Mouse (Mus musculus) cerebellum, postnatal 14 days (tissue): ENCODE measurements around the gene Psmd9.
A peak's percentile ranks its signal among the peaks of the same experiment; 100 is the strongest.

ENCODE experiments used
- DNase-seq, 2 experiments: peaks; one replicate each; pipeline ENCODE4 v3.0.0; 2021; ENCODE audit warnings: mixed read lengths in 2 of 2

Gene Psmd9

DNA sequence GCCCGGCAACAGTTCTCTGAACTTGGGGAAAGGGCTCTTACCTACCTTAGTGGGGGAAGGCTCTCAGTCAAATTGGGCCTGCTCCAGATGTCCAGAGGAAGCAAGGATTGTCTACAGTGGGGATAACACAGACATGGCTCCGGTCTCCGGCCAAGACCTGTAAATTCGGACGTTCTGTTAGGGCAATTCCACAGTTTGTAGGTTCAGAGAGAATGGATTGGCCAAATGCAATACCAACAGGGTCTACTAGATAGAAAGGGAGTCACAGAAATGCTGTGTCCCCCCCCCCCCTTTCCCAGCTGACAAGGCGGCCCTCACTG lies 31.3 kb upstream of the Psmd9 start:
- no peak for DNase-seq

- peak; percentile 70 to 71 for DNase-seq
Observed at GRCm38 (mm10) chr5:123138230-123138911, 30.8 kb upstream of the Psmd9 start.

DNA sequence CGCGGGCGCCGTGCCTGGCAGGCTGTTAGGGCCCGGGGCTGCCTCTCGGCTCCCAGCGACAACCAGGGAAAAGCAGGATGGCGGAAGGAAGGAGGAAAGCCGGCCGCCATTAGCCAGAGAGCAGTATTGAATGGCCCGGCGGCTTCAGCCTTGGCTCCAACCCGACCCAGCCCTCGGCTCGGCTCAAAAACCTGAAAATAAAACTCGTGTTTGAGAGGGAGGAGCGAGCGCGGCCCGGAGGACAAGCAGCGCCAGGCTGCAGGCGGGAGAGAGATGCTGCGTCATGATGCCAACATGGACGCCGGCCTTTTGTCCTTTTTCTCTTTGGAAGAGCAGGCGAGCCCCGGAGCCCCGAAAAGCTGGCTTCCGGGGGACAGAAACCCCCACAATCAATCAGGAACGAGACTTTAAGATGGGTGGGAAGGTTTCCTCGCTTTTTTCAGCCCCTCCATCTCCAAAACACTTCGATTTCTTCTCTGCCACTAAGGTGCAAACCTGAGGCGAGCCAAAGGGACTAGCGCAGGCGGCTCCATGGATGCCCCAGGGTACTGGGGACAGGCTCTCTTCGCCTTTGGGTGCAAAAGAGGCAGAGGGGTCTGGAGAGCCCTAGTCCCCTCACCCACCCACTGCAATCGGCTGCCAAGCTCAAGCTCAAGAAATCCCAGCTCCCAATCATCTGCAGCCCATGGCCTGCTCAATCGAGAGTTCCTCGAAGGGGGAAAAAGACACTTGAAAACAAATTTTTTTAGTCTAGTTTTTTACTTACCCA lies 30.1 kb upstream of the Psmd9 start:
- peak; percentile 92 for DNase-seq

DNA sequence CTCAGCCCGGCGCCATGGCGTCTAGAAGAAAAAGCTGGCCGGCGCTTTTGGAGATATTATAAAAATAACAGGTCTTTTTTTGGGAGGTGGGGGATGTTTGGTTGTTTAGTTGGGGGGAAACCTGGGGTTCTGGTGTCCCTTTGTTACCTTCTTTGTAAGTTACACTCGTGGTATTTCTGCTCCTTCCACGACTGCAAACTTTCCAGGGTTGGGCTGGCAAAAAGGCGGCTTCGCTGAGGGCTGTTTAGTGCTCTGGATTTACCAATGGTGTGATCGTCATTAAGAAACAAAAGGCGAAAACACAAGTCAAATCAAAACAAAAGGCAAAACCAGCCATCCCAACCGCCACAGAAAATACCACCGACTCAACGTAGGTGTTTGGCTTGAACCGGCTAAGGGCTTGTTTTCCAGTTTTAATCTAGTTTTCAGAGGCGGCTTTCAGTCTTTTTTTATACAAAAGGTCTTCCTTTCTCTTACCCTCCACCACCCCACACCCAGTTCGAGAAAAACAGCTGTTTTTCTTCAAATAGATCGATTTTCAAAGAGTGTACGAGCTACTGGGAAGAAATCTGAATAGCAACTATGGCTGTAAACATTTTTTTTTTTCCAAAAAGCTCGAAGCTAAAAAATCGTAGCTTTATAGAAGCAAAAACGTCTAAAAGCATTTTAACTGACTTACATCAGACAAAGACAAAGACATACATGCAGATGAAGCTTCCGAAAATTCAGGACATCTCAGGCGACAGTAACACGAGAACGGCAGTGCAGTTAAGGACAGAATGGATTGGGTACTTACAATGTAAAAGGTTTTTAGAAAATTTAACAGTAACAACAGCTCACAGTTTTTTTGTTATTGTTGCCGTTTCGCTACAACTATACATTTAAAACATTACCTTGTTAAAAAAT lies 29.2 kb upstream of the Psmd9 start:
- DNase-seq = peak; percentile 47 to 61

GRCm38 (mm10) chr5:123140694-123141554 lies 28.3 kb upstream of the Psmd9 start:
- peak; percentile 94 to 96 for DNase-seq

DNA sequence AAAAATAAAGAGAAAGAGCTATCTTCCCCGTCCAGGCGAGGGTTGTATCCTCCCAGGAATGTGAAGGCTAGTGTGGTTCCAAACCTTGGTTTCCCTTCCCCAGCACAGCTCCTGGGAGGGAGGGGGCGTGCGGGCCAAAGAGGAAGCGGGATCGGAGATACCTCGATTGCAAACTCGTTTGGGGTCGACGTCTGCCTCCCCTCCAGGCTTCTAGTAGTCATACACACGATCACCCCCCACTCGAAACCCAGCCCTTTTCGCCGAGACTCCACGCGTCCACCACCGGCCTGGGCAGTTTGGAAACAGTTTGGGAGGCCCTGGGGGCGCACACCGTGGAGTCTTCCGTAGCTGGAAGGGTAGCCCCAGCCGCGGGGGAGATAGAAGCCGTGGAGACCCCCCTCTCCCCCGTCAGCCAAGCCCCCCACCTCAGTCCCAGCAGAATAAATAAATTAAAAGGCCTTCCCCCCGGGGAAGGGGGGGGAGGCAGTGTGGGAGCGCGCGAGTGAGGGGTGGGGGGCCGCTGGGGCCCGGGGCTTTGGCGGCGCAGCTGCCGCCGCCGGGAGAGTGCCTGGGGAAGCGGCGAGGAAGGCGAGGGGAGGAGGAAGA lies 27.6 kb upstream of the Psmd9 start:
- DNase-seq = peak; percentile 76 to 79

GRCm38 (mm10) chr5:123142161-123143157 lies 26.8 kb upstream of the Psmd9 start, which contains the start of gene Setd1b:
Setd1b (plus strand) TSS chr5:123142193.
- peak; percentile 63 to 69 for DNase-seq

DNA sequence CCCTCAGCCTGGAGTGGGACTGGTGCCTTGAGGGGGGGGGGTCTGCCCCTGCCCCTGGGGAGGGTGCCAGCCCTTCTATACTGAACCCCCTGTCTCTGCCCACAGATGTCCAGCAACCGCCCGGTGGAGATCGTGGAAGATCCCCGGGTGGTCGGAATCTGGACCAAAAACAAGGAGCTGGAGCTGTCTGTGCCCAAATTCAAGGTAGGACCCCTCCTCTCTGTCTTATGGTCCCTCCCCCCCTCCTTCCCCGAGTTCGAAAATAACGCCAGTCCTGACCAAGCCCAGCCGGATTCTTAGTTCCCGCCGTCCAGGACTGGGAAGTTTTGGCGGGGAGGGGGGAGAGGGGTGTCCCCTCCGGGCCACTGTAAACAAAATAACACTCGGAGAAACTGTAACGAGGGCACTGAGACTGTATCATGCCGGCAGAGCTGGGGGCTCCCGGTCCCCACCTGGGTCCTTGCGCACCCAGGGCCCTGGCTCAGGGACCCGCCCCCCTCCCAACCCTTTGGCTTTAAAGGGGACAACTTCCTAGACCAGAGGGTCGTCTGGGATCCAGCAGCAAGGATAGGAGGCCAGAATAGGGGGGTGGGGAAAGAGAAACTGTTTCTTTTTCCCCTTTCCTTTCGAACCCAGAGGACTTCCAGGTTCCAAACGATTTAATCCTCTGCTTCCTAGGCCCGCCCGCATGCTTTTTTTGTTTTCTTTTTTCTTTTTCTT lies 25.8 kb upstream of the Psmd9 start:
- peak; percentile 56 to 60 for DNase-seq

DNA sequence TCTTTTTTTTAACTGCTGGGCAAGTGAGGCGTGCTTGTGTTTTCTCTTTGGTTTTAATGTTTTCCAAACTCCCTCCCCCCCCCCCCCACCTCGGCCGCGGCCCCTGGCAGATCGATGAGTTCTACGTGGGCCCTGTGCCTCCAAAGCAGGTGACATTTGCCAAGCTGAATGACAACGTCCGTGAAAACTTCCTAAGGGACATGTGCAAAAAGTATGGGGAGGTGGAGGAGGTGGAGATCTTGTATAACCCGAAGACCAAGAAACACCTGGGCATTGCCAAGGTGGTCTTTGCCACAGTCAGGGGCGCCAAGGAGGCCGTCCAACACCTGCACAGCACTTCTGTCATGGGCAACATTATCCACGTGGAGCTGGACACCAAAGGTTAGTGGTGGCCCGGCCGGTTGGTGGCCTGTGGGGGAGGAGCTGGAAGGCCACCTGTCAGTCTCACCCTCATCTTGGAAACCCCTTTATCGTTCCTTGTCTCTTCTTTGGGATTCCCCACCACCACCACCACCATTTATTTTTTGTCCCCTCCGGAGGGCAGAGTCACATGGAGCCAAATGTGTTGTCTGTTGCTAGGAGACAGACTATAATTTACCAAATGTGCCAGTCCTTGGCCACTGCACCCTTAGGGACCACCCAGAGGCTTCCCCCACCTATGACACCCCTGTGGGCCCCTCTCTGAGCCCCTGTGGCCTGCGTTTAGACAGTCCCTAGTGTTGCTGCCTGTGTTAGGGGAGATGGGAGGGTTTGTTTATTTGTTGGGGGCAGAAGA lies 25.1 kb upstream of the Psmd9 start:
- DNase-seq = no peak

GRCm38 (mm10) chr5:123144746-123145590 lies 24.2 kb upstream of the Psmd9 start:
- no peak for DNase-seq

GRCm38 (mm10) chr5:123146357-123146756 lies 22.9 kb upstream of the Psmd9 start:
- no peak for DNase-seq

DNA sequence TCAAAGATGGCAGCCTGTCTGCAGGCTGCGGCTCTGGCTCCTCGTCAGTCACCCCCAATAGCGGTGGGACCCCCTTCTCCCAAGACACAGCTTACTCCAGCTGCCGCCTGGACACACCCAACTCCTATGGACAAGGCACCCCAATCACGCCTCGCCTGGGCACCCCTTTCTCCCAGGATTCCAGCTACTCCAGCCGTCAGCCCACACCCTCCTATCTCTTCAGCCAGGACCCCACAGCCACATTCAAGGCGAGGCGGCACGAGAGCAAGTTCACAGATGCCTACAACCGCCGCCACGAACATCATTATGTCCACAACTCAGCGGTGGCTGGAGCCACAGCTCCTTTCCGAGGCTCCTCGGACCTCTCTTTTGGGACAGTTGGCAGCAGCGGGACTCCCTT lies 21.6 kb upstream of the Psmd9 start:
- DNase-seq = no peak

GRCm38 (mm10) chr5:123148073-123148722 lies 21.0 kb upstream of the Psmd9 start:
- peak; percentile 37 to 50 for DNase-seq

GRCm38 (mm10) chr5:123149451-123150400 lies 19.5 kb upstream of the Psmd9 start:
- DNase-seq = peak; percentile 95 to 97

GRCm38 (mm10) chr5:123150641-123151040 lies 18.6 kb upstream of the Psmd9 start:
- no peak for DNase-seq

DNA sequence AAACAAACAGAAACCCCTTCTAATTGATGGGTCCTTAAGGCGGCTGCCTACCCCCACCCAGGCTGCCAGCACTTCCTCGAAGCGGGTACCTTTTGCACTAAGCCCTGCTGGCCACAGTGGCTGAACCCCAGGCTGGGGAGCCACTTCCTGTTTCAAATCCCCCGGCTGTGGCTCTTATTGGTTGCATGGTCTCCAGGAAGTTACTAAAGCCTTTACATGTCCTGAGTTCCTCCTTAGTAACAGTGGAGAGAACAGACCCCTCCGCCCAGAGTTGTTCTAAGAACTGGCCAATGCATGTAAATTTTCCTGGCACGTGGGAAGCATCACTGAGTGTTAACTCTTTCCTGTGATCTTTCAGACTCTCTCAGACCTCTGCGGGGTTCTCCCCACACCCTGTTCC lies 18.1 kb upstream of the Psmd9 start:
- DNase-seq = no peak
